Mouse (Mus musculus) C2C12 (cell line): Measurements from ENCODE around the gene Tnnt3.

ENCODE experiments used
- CEBPB ChIP-seq: IDR thresholded peaks from one replicate; pipeline ENCODE4 v1.6.1; 2011; ENCODE audit warnings: low read depth, mild to moderate bottlenecking, control low read depth, moderate library complexity
- CTCF ChIP-seq: IDR thresholded peaks from one replicate; pipeline ENCODE4 v1.5.1; 2011; ENCODE audit not compliant: control insufficient read depth, insufficient read depth, insufficient read length
- USF1 ChIP-seq: IDR thresholded peaks from one replicate; pipeline ENCODE4 v1.6.1; 2011; ENCODE audit warnings: low read depth, mild to moderate bottlenecking, control low read depth, moderate library complexity

DNA sequence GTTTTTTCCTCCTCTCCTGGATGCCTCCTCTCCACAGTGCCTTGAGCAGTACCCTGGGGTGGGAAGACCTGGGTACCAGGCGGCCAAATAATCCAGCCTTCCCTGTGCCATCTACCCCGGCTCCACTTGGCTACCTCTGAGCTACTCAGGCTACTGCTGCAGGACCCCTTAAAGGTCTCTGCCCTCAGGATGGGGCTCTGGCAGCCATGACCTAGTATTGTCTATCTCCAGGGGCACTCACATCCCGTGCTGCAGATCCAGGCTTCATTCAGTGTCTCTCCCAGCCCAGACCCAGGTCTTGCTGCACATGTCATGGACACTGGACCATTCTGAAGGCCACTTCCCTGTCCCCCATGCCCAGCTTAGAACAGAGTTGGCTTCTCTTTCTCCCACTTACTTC, 18.8 kb upstream of the Tnnt3 start:
- TF ChIP-seq CTCF (no peak), USF1 (no peak), CEBPB (no peak)
